Mouse (Mus musculus) olfactory bulb, adult 2 months (tissue): ENCODE results near the gene Lypd6.

Experiments used
- CTCF ChIP-seq: fragments of 200-500 bp; IDR thresholded peaks from 2 replicates; pipeline ENCODE4 v1.5.1; 2012; ENCODE audit warnings: low read depth, mild to moderate bottlenecking, low read length, moderate library complexity; ENCODE audit not compliant: insufficient read depth
- POLR2A ChIP-seq: fragments of 200-500 bp; IDR thresholded peaks from 2 replicates; pipeline ENCODE4 v1.6.1; 2012; ENCODE audit warnings: mild to moderate bottlenecking, low read depth, low read length, moderate library complexity; ENCODE audit not compliant: insufficient read depth

DNA sequence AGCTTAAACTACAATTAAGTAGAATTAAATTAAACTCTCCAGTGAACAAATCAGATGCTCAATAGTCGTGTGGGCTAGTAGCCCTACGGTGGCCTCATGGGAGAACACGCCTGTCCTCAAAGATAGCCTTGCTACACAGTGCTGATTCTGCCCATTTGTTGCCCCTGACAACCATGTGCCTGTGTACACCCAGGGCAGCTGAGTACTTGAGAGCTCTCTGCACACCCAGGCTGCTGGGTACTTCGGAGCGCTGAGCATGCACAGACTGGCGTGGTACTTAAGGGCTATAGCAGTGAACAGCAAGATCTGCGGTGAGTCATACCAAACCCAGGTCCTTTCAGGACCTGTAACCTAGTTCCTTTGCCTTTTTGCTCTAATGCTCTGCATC, 84.0 kb downstream of the Lypd6 start:
- TF ChIP-seq CTCF (no peak), POLR2A (no peak)
